Comparison of ENCODE assay signal across 10 mouse cellular contexts in genomic region chr11:102223166-102223565, GRCm38 (mm10). TPM values are rescaled to one million over a fixed set of nuclear protein-coding genes. Genes with fewer than 3 reads are reported as not detected.
A peak's percentile ranks its signal among the peaks of the same experiment; 100 is the strongest.
DNase-seq lines count a peak whose midpoint lies in the region; ATAC-seq and TF ChIP-seq lines count a peak whose summit lies in the region.
"Had no signal": no experiment of that assay in that cellular context is flagged by ENCODE, and none has a peak within 500 bp of the region (broad histone marks: within the 10 kb centered on the region; RNA-seq: fewer than 3 reads in every experiment).

No protein-coding gene starts in this region.

- H3K4me1 ChIP-seq in midbrain, embryonic 11.5 days (ENCODE audit: control insufficient read depth, insufficient read depth, low read length): peaks cover 43% of the 10 kb centered on the region
- H3K4me1 ChIP-seq in midbrain, embryonic 16.5 days (ENCODE audit: control insufficient read depth, insufficient read depth, low read length): peaks cover 49% of the 10 kb centered on the region
- peaks cover 24% of the 10 kb centered on the region for H3K4me1 ChIP-seq in embryonic facial prominence, embryonic 11.5 days (ENCODE audit: control insufficient read depth, insufficient read depth, low read length)
- H3K4me1 ChIP-seq in limb, embryonic 10.5 days: peaks cover 87% of the 10 kb centered on the region
- H3K4me1 ChIP-seq in spleen, adult 2 months (ENCODE audit: control insufficient read depth, insufficient read depth, insufficient read length): peaks cover 27% of the 10 kb centered on the region

- TF ChIP-seq CTCF in spleen, adult 2 months (IDR thresholded peaks at IDR 0.05; ENCODE audit: extremely low read depth, insufficient read depth, insufficient read length, insufficient replicate concordance): peak; percentile 53; the same call in 1 of the 2 replicates

- H3K27ac ChIP-seq in midbrain, embryonic 11.5 days (ENCODE audit: low read depth, low read length): no peak overlapping the region
- H3K27ac ChIP-seq in midbrain, embryonic 16.5 days (ENCODE audit: low read length): no peak overlapping the region
- no peak overlapping the region for H3K27ac ChIP-seq in embryonic facial prominence, embryonic 11.5 days (replicated peaks; ENCODE audit: low read depth, low read length)
- H3K27ac ChIP-seq in limb, embryonic 10.5 days: no peak overlapping the region
- no peak overlapping the region for H3K27ac ChIP-seq in spleen, adult 2 months (ENCODE audit: insufficient read depth, low read length)

- H3K9me3 ChIP-seq in midbrain, embryonic 11.5 days (ENCODE audit: control insufficient read depth, low read length): no peaks in the 10 kb centered on the region
- no peaks in the 10 kb centered on the region for H3K9me3 ChIP-seq in midbrain, embryonic 16.5 days (replicated peaks; ENCODE audit: control insufficient read depth, low read length, poor library complexity, severe bottlenecking)
- H3K9me3 ChIP-seq in embryonic facial prominence, embryonic 11.5 days (replicated peaks; ENCODE audit: control insufficient read depth, low read length): no peaks in the 10 kb centered on the region
- no peaks in the 10 kb centered on the region for H3K9me3 ChIP-seq in limb, embryonic 10.5 days (replicated peaks)

- WGBS in midbrain, embryonic 11.5 days: 43% methylated on average over 6 of the region's 6 CpGs
- WGBS in midbrain, embryonic 16.5 days: 49% methylated on average over 6 of the region's 6 CpGs
- 38% methylated on average over 6 of the region's 6 CpGs for WGBS in embryonic facial prominence, embryonic 11.5 days
- 42% methylated on average over 6 of the region's 6 CpGs for WGBS in limb, embryonic 10.5 days
- WGBS in spleen, adult 2 months: 35% methylated on average over 6 of the region's 6 CpGs

- no peak for ATAC-seq in midbrain, embryonic 11.5 days (ENCODE audit: low FRiP score)
- no peak for ATAC-seq in midbrain, embryonic 16.5 days
- no peak for ATAC-seq in embryonic facial prominence, embryonic 11.5 days (replicated peaks; ENCODE audit: insufficient number of reproducible peaks, low FRiP score, low TSS enrichment, low read depth)
- no peak for ATAC-seq in erythroid progenitor cell, adult 5-6 weeks (replicated peaks; ENCODE audit: low FRiP score, poor library complexity, severe bottlenecking)
- ATAC-seq: Patski had no signal

- H3K4me2 ChIP-seq in midbrain, embryonic 11.5 days: no peak overlapping the region
- H3K4me2 ChIP-seq in midbrain, embryonic 16.5 days (ENCODE audit: low read length): no peak overlapping the region
- H3K4me2 ChIP-seq in embryonic facial prominence, embryonic 11.5 days (ENCODE audit: low read depth, low read length): no peak overlapping the region

- no peak overlapping the region for H3K9ac ChIP-seq in midbrain, embryonic 11.5 days (ENCODE audit: low read length)
- no peak overlapping the region for H3K9ac ChIP-seq in midbrain, embryonic 16.5 days (ENCODE audit: low read depth, low read length)
- H3K9ac ChIP-seq in embryonic facial prominence, embryonic 11.5 days (replicated peaks; ENCODE audit: low read length): no peak overlapping the region

- H3K36me3 ChIP-seq in midbrain, embryonic 11.5 days (ENCODE audit: control insufficient read depth, insufficient read depth, low read length): no peaks in the 10 kb centered on the region
- peaks cover 6% of the 10 kb centered on the region; the same call in 1 of the 2 replicates for H3K36me3 ChIP-seq in midbrain, embryonic 16.5 days (ENCODE audit: control insufficient read depth, insufficient read depth, low read length)
- H3K36me3 ChIP-seq in embryonic facial prominence, embryonic 11.5 days (replicated peaks; ENCODE audit: control insufficient read depth, insufficient read depth, low read depth, low read length): no peaks in the 10 kb centered on the region
- H3K36me3 ChIP-seq in limb, embryonic 10.5 days: peaks cover 8% of the 10 kb centered on the region
- H3K36me3 ChIP-seq in spleen, adult 2 months (ENCODE audit: control insufficient read depth, insufficient read depth, low read length): 0 out of 2 replicates have a peak, but pooled peaks cover 1% of the 10 kb centered on the region

- H3K4me3 ChIP-seq in midbrain, embryonic 11.5 days (ENCODE audit: low read depth, low read length): no peak overlapping the region
- H3K4me3 ChIP-seq in midbrain, embryonic 16.5 days (ENCODE audit: low read depth, low read length): no peak overlapping the region
- H3K4me3 ChIP-seq in embryonic facial prominence, embryonic 11.5 days (ENCODE audit: low read depth, low read length): no peak overlapping the region
- H3K4me3 ChIP-seq in limb, embryonic 10.5 days: no peak overlapping the region
- no peak overlapping the region for H3K4me3 ChIP-seq in spleen, adult 2 months (ENCODE audit: extremely low read depth, insufficient read depth, insufficient read length)

- peak; percentile 57 to 59 for DNase-seq in adrenal gland, postnatal 36 days
- DNase-seq in adrenal gland, adult 8-10 months: no peak
- DNase-seq in midbrain, embryonic 11.5 days (ENCODE audit: low spot score, missing footprints): peak; percentile 96
- peak; percentile 72 for DNase-seq in embryonic facial prominence, embryonic 11.5 days (ENCODE audit: low spot score)
- peak; percentile 73 for DNase-seq in limb, embryonic 10.5 days (ENCODE audit: low spot score)
- peak; percentile 46 to 73 for DNase-seq in spleen, adult 2 months (ENCODE audit: low read depth in 1 of 2, low spot score in 2 of 2)

- TF ChIP-seq POLR2A in spleen, adult 2 months (IDR thresholded peaks at IDR 0.05; ENCODE audit: low read depth, low read length): no peak

- H3K27me3 ChIP-seq in midbrain, embryonic 11.5 days (ENCODE audit: control insufficient read depth, insufficient read depth, low read length): no peaks in the 10 kb centered on the region
- H3K27me3 ChIP-seq in midbrain, embryonic 16.5 days (ENCODE audit: control insufficient read depth, insufficient read depth, low read depth, low read length): no peaks in the 10 kb centered on the region
- H3K27me3 ChIP-seq in embryonic facial prominence, embryonic 11.5 days (ENCODE audit: control insufficient read depth, insufficient read depth, low read length): no peaks in the 10 kb centered on the region
- H3K27me3 ChIP-seq in limb, embryonic 10.5 days (ENCODE audit: low read depth, poor library complexity, severe bottlenecking): peaks cover 35% of the 10 kb centered on the region
- no peaks in the 10 kb centered on the region for H3K27me3 ChIP-seq in spleen, adult 2 months (ENCODE audit: control insufficient read depth, insufficient read depth, low read length)
- H3K27me3 ChIP-seq: Patski had no signal

RNA-seq across cellular contexts. Expression of gene Hdac5, which starts 6.8 kb away (rescaled TPM):
- total RNA-seq in adrenal gland, postnatal 36 days (2021): 10 to 100 TPM; 96.3 to 96.5 TPM
- 100 to 1,000 TPM; 100 to 175 (median 132) TPM for total RNA-seq in adrenal gland, adult 8-10 months (2022)
- polyA plus RNA-seq in midbrain, embryonic 11.5 days (2014; fragmentation: Nextera tagmentation; extraction: Ambion mirVana): 25.6 and 31.9 TPM in 2 replicates
- polyA plus RNA-seq in midbrain, embryonic 16.5 days (2015; fragmentation: Nextera tagmentation; extraction: Ambion mirVana): 74.4 and 76.3 TPM in 2 replicates
- 21.9 and 24.0 TPM in 2 replicates for polyA plus RNA-seq in embryonic facial prominence, embryonic 11.5 days (2014; fragmentation: Nextera tagmentation; extraction: Ambion mirVana)
- polyA plus RNA-seq in limb, embryonic 10.5 days (2016; fragmentation: Nextera tagmentation; extraction: Ambion mirVana): 36.4 and 50.2 TPM in 2 replicates
- polyA plus RNA-seq in spleen, adult 2 months (2012; rRNA removed): 71.9 and 97.7 TPM in 2 replicates
- total RNA-seq in erythroid progenitor cell, adult 5-6 weeks (2015; ENCODE audit: low replicate concordance): 11.9 and 36.9 TPM in 2 replicates
- 6.4 and 9.9 TPM in 2 replicates for total RNA-seq in erythroid progenitor cell, adult 5-6 weeks (2017; ENCODE audit: low replicate concordance)

RNA-seq across cellular contexts. Expression of gene BC030867, which starts 25.5 kb away (rescaled TPM):
- under 1 TPM; 0.66 to 0.76 TPM for total RNA-seq in adrenal gland, postnatal 36 days (2021)
- under 1 TPM; 0.41 to 0.83 (median 0.56) TPM for total RNA-seq in adrenal gland, adult 8-10 months (2022)
- 17.4 and 18.4 TPM in 2 replicates for polyA plus RNA-seq in midbrain, embryonic 11.5 days (2014; fragmentation: Nextera tagmentation; extraction: Ambion mirVana)
- polyA plus RNA-seq in midbrain, embryonic 16.5 days (2015; fragmentation: Nextera tagmentation; extraction: Ambion mirVana): 1.6 and 1.8 TPM in 2 replicates
- 20.8 and 20.9 TPM in 2 replicates for polyA plus RNA-seq in embryonic facial prominence, embryonic 11.5 days (2014; fragmentation: Nextera tagmentation; extraction: Ambion mirVana)
- 33.4 and 35.7 TPM in 2 replicates for polyA plus RNA-seq in limb, embryonic 10.5 days (2016; fragmentation: Nextera tagmentation; extraction: Ambion mirVana)
- 1.9 and 4.5 TPM in 2 replicates for polyA plus RNA-seq in spleen, adult 2 months (2012; rRNA removed)
- total RNA-seq in erythroid progenitor cell, adult 5-6 weeks (2015; ENCODE audit: low replicate concordance): 26.7 and 30.2 TPM in 2 replicates
- total RNA-seq in erythroid progenitor cell, adult 5-6 weeks (2017; ENCODE audit: low replicate concordance): 14.4 and 14.5 TPM in 2 replicates

RNA-seq across cellular contexts. Expression of gene G6pc3, which starts 33.7 kb away (rescaled TPM):
- 100 to 1,000 TPM; 126 to 133 TPM for total RNA-seq in adrenal gland, postnatal 36 days (2021)
- 100 to 1,000 TPM; 143 to 173 (median 158) TPM for total RNA-seq in adrenal gland, adult 8-10 months (2022)
- 27.8 and 31.5 TPM in 2 replicates for polyA plus RNA-seq in midbrain, embryonic 11.5 days (2014; fragmentation: Nextera tagmentation; extraction: Ambion mirVana)
- 39.0 and 42.9 TPM in 2 replicates for polyA plus RNA-seq in midbrain, embryonic 16.5 days (2015; fragmentation: Nextera tagmentation; extraction: Ambion mirVana)
- polyA plus RNA-seq in embryonic facial prominence, embryonic 11.5 days (2014; fragmentation: Nextera tagmentation; extraction: Ambion mirVana): 33.3 and 37.1 TPM in 2 replicates
- polyA plus RNA-seq in limb, embryonic 10.5 days (2016; fragmentation: Nextera tagmentation; extraction: Ambion mirVana): 41.4 and 41.6 TPM in 2 replicates
- polyA plus RNA-seq in spleen, adult 2 months (2012; rRNA removed): 63.9 and 72.3 TPM in 2 replicates
- total RNA-seq in erythroid progenitor cell, adult 5-6 weeks (2015; ENCODE audit: low replicate concordance): 4.0 and 14.3 TPM in 2 replicates
- total RNA-seq in erythroid progenitor cell, adult 5-6 weeks (2017; ENCODE audit: low replicate concordance): 4.4 and 8.6 TPM in 2 replicates

RNA-seq across cellular contexts. Expression of gene Lsm12, which starts 38.1 kb away (rescaled TPM):
- 10 to 100 TPM; 81.9 to 90.1 TPM for total RNA-seq in adrenal gland, postnatal 36 days (2021)
- 10 to 100 TPM; 67.2 to 86.9 (median 81.0) TPM for total RNA-seq in adrenal gland, adult 8-10 months (2022)
- polyA plus RNA-seq in midbrain, embryonic 11.5 days (2014; fragmentation: Nextera tagmentation; extraction: Ambion mirVana): 73.5 and 74.8 TPM in 2 replicates
- polyA plus RNA-seq in midbrain, embryonic 16.5 days (2015; fragmentation: Nextera tagmentation; extraction: Ambion mirVana): 87.8 and 95.3 TPM in 2 replicates
- 71.3 and 76.5 TPM in 2 replicates for polyA plus RNA-seq in embryonic facial prominence, embryonic 11.5 days (2014; fragmentation: Nextera tagmentation; extraction: Ambion mirVana)
- polyA plus RNA-seq in limb, embryonic 10.5 days (2016; fragmentation: Nextera tagmentation; extraction: Ambion mirVana): 125 and 146 TPM in 2 replicates
- 18.0 and 22.7 TPM in 2 replicates for polyA plus RNA-seq in spleen, adult 2 months (2012; rRNA removed)
- 60.8 and 82.5 TPM in 2 replicates for total RNA-seq in erythroid progenitor cell, adult 5-6 weeks (2015; ENCODE audit: low replicate concordance)
- total RNA-seq in erythroid progenitor cell, adult 5-6 weeks (2017; ENCODE audit: low replicate concordance): 28.0 and 39.7 TPM in 2 replicates

RNA-seq across cellular contexts. Expression of gene Asb16, which starts 45.4 kb away (rescaled TPM):
- under 1 TPM; 0.10 to 0.30 TPM for total RNA-seq in adrenal gland, postnatal 36 days (2021)
- 1 to 10 TPM in 2 of 4 experiments, under 1 TPM in 2; 0.20 to 1.2 (median 0.78) TPM for total RNA-seq in adrenal gland, adult 8-10 months (2022)
- 0.08 TPM in 1 of 2 replicates, not detected in the other for polyA plus RNA-seq in midbrain, embryonic 11.5 days (2014; fragmentation: Nextera tagmentation; extraction: Ambion mirVana)
- 0.07 and 0.10 TPM in 2 replicates for polyA plus RNA-seq in midbrain, embryonic 16.5 days (2015; fragmentation: Nextera tagmentation; extraction: Ambion mirVana)
- 0.11 TPM in 1 of 2 replicates, not detected in the other for polyA plus RNA-seq in embryonic facial prominence, embryonic 11.5 days (2014; fragmentation: Nextera tagmentation; extraction: Ambion mirVana)
- 0.06 and 0.08 TPM in 2 replicates for polyA plus RNA-seq in limb, embryonic 10.5 days (2016; fragmentation: Nextera tagmentation; extraction: Ambion mirVana)
- 0.13 and 0.19 TPM in 2 replicates for polyA plus RNA-seq in spleen, adult 2 months (2012; rRNA removed)
- total RNA-seq in erythroid progenitor cell, adult 5-6 weeks (2015; ENCODE audit: low replicate concordance): not detected in 2 replicates
- not detected in 2 replicates for total RNA-seq in erythroid progenitor cell, adult 5-6 weeks (2017; ENCODE audit: low replicate concordance)
- total RNA-seq: hematopoietic stem cell, adult 5-6 weeks had no signal
